Mouse (Mus musculus) embryonic facial prominence, embryonic 11.5 days (tissue): ENCODE data around the gene Znhit2. TPM values are rescaled to one million over a fixed set of nuclear protein-coding genes. Genes with fewer than 3 reads are reported as not detected.

Source experiments
- ATAC-seq: fragments of 200-750 bp; cut with Nextera tagmentation; replicated peaks from 2 replicates; pipeline ENCODE4 v1.8.0; 2017; ENCODE audit warnings: low read depth; ENCODE audit not compliant: insufficient number of reproducible peaks, low FRiP score, low TSS enrichment
- DNase-seq: peaks from one replicate; pipeline ENCODE4 v3.0.0-alpha.2; 2015; ENCODE audit warnings: low spot score
- H3K27ac ChIP-seq: fragments of 300-500 bp; sonication (generic); replicated peaks from 2 replicates; pipeline ENCODE4 v1.5.1; 2014; ENCODE audit warnings: mild to moderate bottlenecking, low read depth, low read length, control low read depth
- H3K27me3 ChIP-seq: fragments of 300-500 bp; sonication (generic); 2 replicates; pipeline ENCODE4 v1.6.1; 2014; ENCODE audit warnings: mild to moderate bottlenecking, low read length, moderate library complexity, mixed read lengths; ENCODE audit not compliant: control insufficient read depth, insufficient read depth
- H3K36me3 ChIP-seq: fragments of 300-500 bp; sonication (generic); replicated peaks from 2 replicates; pipeline ENCODE4 v1.6.1; 2014; ENCODE audit warnings: low read depth, mild to moderate bottlenecking, low read length, moderate library complexity, mixed read lengths; ENCODE audit not compliant: control insufficient read depth, insufficient read depth
- H3K4me1 ChIP-seq: fragments of 300-500 bp; sonication (generic); 2 replicates; pipeline ENCODE4 v1.6.1; 2014; ENCODE audit warnings: low read length, mixed read lengths; ENCODE audit not compliant: control insufficient read depth, insufficient read depth
- H3K4me2 ChIP-seq: fragments of 300-500 bp; sonication (generic); 2 replicates; pipeline ENCODE4 v1.6.1; 2014; ENCODE audit warnings: low read depth, mild to moderate bottlenecking, control low read depth, low read length, moderate library complexity
- H3K4me3 ChIP-seq: fragments of 300-500 bp; sonication (generic); 2 replicates; pipeline ENCODE4 v1.5.1; 2014; ENCODE audit warnings: low read depth, low read length, control low read depth
- H3K9ac ChIP-seq: fragments of 300-500 bp; sonication (generic); replicated peaks from 2 replicates; pipeline ENCODE4 v1.6.1; 2014; ENCODE audit warnings: mild to moderate bottlenecking, control low read depth, low read length
- H3K9me3 ChIP-seq: fragments of 300-500 bp; sonication (generic); replicated peaks from 2 replicates; pipeline ENCODE4 v1.6.1; 2016; ENCODE audit warnings: mild to moderate bottlenecking, low read length, inconsistent platforms, mixed read lengths; ENCODE audit not compliant: control insufficient read depth
- WGBS: fragments of 180-500 bp; shearing (Covaris S2); extraction: QIAGEN DNeasy Blood & Tissue Kit; methylation state at CpG from one replicate; pipeline ENCODE4 v1.1.7; 2014; 5-methylcytosine and 5-hydroxymethylcytosine counted together
- polyA plus RNA-seq: library from polyadenylated mRNA; unstranded; fragments of >200 nt; fragmentation: Nextera tagmentation; extraction: Ambion mirVana; gene quantifications from 2 replicates; pipeline ENCODE4 v1.2.1, GENCODE M21; 2014

Znhit2 gene
- polyA plus RNA-seq, 1 experiment from 2014 or later: 44.2 TPM

DNA sequence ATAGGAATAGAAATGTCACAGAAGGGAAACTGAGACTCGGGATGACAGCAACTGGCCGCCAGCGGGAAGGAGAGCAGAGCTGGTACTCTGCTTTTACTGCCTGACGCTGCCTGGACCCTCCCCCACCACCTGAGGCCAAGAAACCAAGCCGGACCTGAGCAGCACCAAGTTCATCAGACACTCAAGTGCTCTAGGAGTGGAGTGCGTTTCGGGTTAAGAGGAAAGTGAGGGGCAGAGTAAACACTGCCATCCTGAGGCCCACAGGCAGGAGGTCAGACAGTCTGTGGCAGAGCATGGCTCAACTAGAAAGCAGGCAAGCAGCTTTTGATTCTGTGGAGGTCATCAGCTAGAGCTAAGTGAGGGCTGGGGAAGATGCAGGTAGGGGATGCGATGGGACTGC, 37.9 kb upstream of the Znhit2 start:
- H3K4me1 ChIP-seq: no peaks in the 10 kb centered on the region
- H3K9me3 ChIP-seq: no peaks in the 10 kb centered on the region
- H3K4me3 ChIP-seq: no peak overlapping the region
- no peak overlapping the region for H3K4me2 ChIP-seq
- no peak for DNase-seq
- 62% methylated on average over 8 of the region's 8 CpGs for WGBS
- no peaks in the 10 kb centered on the region for H3K27me3 ChIP-seq
- H3K9ac ChIP-seq: no peak overlapping the region
- no peak for ATAC-seq
- no peaks in the 10 kb centered on the region for H3K36me3 ChIP-seq
- no peak overlapping the region for H3K27ac ChIP-seq

DNA sequence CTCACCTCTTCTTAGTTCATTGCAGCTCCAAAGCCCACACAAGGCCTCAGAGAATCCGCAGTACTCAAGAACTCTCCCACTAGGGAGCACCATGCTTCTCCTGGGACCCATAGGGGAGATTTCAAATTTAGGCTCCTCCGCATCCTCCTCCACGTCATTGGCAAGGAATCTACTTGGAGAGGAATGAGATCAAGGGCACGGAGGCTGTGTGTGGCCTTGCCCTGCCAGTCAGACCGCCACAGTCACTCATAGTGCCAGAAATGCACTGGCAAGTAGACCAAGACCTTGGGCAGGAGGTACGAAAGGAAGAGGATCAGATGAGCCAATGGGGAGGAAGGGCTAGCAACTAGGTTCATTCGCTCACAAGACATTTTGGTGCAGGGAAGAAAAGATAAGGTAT, 37.1 kb upstream of the Znhit2 start:
- H3K4me2 ChIP-seq: no peak overlapping the region
- ATAC-seq (no peak), DNase-seq (no peak)
- H3K9ac ChIP-seq: no peak overlapping the region
- WGBS: 83% methylated on average over 7 of the region's 7 CpGs
- no peaks in the 10 kb centered on the region for H3K36me3 ChIP-seq
- no peaks in the 10 kb centered on the region for H3K4me1 ChIP-seq
- H3K4me3 ChIP-seq: no peak overlapping the region
- no peaks in the 10 kb centered on the region for H3K9me3 ChIP-seq
- no peak overlapping the region for H3K27ac ChIP-seq
- H3K27me3 ChIP-seq: no peaks in the 10 kb centered on the region

DNA sequence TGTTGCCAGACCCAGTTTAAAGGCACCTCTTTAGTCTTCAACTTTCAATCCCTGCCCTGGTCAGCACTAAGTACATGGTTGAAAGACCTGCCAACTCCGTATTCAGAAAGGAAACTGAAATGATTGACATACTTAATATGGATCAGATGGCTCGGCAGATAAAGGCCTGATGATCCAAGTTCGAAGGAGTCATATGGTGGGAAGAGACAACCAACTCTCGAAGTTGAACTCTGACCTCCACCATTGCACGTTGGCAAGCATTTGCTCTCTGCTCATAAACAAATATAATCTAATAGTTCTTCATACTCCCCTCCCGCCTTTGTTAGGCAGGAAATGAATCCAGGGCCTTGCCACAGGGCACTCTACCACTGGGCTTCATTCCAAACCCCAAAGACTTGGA, 32.0 kb upstream of the Znhit2 start:
- H3K27ac ChIP-seq: no peak overlapping the region
- no peak overlapping the region for H3K4me2 ChIP-seq
- no peak overlapping the region for H3K4me3 ChIP-seq
- H3K36me3 ChIP-seq: no peaks in the 10 kb centered on the region
- H3K4me1 ChIP-seq: no peaks in the 10 kb centered on the region
- no peak overlapping the region for H3K9ac ChIP-seq
- ATAC-seq (no peak), DNase-seq (no peak)
- no peaks in the 10 kb centered on the region for H3K9me3 ChIP-seq
- no peaks in the 10 kb centered on the region for H3K27me3 ChIP-seq
- WGBS: 74% methylated on average over 6 of the region's 6 CpGs

DNA sequence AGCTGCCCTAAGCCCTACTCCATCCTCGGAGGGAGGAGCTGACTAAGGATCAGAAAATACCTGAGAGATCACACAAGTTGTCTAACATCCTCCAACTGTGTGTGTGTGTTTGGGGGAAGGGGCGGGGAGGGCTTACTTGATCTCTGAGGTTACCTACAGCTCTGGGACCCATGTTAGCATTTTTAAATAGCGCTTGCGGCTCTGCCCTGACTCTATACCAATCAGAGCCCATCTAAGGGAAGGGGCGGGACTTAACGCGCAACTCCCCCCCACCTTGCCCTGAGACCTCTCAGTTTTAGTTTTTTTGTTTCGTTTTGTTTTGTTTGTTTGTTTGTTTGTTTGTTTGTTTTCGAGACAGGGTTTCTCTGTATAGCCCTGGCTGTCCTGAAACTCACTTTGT, 31.6 kb upstream of the Znhit2 start:
- no peak for ATAC-seq
- WGBS: 75% methylated on average over 9 of the region's 9 CpGs
- Histone ChIP-seq H3K9me3 (no peaks in the 10 kb centered on the region), H3K27ac (no peak overlapping the region), H3K4me3 (no peak overlapping the region), H3K27me3 (no peaks in the 10 kb centered on the region), H3K9ac (no peak overlapping the region), H3K4me1 (no peaks in the 10 kb centered on the region), H3K4me2 (no peak overlapping the region), H3K36me3 (no peaks in the 10 kb centered on the region)
- DNase-seq: no peak

DNA sequence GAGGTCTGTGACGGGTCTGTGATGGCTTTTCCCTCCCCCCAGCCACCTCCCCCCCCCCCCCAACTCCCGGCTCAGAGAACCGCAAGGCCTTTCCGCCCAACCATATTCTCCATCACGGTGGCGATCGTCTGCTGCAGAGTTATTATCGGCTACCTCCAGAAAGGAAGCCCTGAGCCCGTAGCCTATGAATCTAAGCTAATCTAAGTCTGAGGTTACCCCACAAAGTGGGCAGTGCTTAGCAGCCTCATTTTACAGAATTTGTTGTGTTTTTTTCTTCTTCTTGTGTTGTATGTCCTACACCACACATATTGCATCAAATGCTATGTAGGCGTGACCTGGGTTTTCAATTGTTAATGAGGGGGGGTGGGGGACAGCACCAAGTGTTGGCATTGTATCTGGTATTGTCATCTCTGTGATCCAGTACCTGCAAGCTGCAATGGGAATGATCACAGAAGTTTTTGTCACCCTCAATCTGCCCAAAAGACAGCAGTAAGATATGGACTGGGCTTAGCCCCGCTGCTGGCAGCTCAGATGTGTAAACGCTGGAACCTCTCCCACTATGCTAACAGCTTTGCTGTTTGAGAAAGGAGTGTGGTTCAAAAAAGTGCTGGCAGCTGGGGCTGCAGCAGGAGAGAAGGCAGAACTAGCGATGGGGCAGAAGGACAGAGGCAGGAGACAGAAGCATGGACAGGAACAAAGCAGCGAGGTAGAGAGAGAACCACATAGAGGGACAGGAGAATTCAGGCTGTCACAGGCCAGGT, 30.3 kb upstream of the Znhit2 start:
- ATAC-seq (no peak), DNase-seq (no peak)
- Histone ChIP-seq H3K9ac (no peak overlapping the region), H3K27ac (no peak overlapping the region), H3K27me3 (no peaks in the 10 kb centered on the region), H3K36me3 (no peaks in the 10 kb centered on the region), H3K4me2 (no peak overlapping the region), H3K9me3 (no peaks in the 10 kb centered on the region), H3K4me3 (no peak overlapping the region), H3K4me1 (no peaks in the 10 kb centered on the region)
- WGBS: 70% methylated on average over 14 of the region's 14 CpGs

DNA sequence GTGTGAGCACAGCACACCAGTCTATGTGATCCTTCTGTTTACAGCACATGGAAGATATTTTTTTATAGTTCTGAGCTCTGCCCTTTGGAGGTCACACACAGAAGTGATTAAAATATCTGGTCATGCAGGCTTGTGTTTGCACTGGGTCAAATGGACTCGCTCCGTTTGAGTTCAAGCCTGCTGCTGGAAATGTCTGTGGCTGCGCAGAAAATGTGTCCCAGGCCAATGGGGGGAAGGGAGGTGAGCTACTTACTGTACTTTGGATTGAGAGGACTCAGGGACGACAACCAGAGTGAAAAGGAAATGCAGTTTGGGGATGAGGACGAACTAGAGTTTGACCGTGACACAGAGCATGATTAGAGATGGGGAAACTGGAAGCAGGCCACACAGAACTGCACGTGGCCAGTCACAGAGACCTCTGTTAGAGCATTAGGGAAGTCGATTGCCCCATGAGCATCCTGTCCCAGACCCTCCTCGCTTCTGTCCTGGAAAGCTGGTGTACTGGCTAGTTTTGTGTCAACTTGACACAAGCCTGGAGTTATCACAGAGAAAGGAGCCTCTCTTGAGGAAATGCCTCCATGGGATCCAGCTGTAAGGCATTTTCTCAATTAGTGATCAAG, 24.9 kb upstream of the Znhit2 start:
- Histone ChIP-seq H3K9ac (no peak overlapping the region), H3K4me3 (no peak overlapping the region), H3K27me3 (no peaks in the 10 kb centered on the region), H3K4me2 (no peak overlapping the region), H3K36me3 (no peaks in the 10 kb centered on the region), H3K4me1 (no peaks in the 10 kb centered on the region), H3K27ac (no peak overlapping the region), H3K9me3 (no peaks in the 10 kb centered on the region)
- no peak for ATAC-seq
- no peak for DNase-seq
- WGBS: 75% methylated on average over 9 of the region's 9 CpGs

DNA sequence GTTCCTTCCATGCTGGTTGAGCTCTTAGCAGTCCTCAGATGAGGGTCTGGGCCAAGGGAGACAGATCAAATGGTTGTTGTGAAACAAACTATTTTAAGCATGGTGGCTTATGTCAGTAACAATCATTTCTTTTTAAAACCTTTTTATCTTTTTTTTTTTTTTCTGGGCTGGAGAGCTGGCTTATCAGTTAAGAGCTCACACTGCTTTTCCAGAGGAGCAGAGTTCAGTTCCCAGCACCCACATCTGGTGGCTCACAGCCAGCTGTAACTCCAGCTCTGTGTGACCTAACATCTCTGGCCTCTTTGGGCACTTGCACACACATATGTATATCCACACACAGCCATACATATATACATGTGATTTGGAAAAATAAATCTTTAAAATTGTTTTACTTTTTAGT, 23.3 kb upstream of the Znhit2 start:
- DNase-seq (no peak), ATAC-seq (no peak)
- no peaks in the 10 kb centered on the region for H3K4me1 ChIP-seq
- H3K4me3 ChIP-seq: no peak overlapping the region
- H3K4me2 ChIP-seq: no peak overlapping the region
- H3K27ac ChIP-seq: no peak overlapping the region
- H3K9ac ChIP-seq: no peak overlapping the region
- H3K9me3 ChIP-seq: no peaks in the 10 kb centered on the region
- H3K36me3 ChIP-seq: no peaks in the 10 kb centered on the region
- H3K27me3 ChIP-seq: no peaks in the 10 kb centered on the region

DNA sequence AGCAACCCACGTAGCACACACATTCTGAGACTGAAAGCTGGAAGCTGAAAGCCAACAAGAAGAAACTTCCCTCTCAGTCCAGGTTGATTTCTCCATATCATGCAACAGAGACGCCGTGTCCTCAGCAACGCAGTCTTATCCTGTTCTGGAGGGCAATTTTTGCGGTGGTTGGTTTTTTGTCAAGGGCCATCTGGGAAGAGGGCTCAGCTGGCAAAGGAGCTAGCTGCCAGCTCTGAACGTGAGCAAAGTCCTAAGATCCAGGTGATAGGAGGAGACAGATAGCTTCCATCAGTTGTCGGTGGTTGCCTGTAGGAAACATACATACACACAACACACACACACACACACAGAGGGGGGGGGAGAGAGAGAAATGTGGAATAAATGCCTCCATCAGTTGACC, 22.7 kb upstream of the Znhit2 start:
- no peaks in the 10 kb centered on the region for H3K36me3 ChIP-seq
- ATAC-seq (no peak), DNase-seq (no peak)
- no peaks in the 10 kb centered on the region for H3K9me3 ChIP-seq
- no peak overlapping the region for H3K27ac ChIP-seq
- 85% methylated on average over 7 of the region's 7 CpGs for WGBS
- H3K4me1 ChIP-seq: no peaks in the 10 kb centered on the region
- H3K4me3 ChIP-seq: no peak overlapping the region
- no peaks in the 10 kb centered on the region for H3K27me3 ChIP-seq
- H3K4me2 ChIP-seq: no peak overlapping the region
- no peak overlapping the region for H3K9ac ChIP-seq
